Mouse (Mus musculus) small intestine, adult 2 months (tissue): ENCODE data around the gene Fndc3b. TPM values are rescaled to one million over a fixed set of nuclear protein-coding genes. Genes with fewer than 3 reads are reported as not detected.

Experiments used
- H3K27ac ChIP-seq: fragments of 200-500 bp; 2 replicates; pipeline ENCODE4 v1.5.1; 2012; ENCODE audit warnings: low read depth, low read length, control low read depth, inconsistent platforms; ENCODE audit not compliant: insufficient read depth
- H3K27me3 ChIP-seq: fragments of 200-500 bp; 2 replicates; pipeline ENCODE4 v1.6.1; 2012; ENCODE audit warnings: mild to moderate bottlenecking, moderate library complexity, low read length, inconsistent platforms; ENCODE audit not compliant: control insufficient read depth, insufficient read depth
- H3K36me3 ChIP-seq: fragments of 200-500 bp; 2 replicates; pipeline ENCODE4 v1.6.1; 2012; ENCODE audit warnings: mild to moderate bottlenecking, low read length, control low read depth, inconsistent platforms; ENCODE audit not compliant: control insufficient read depth, insufficient read depth
- H3K4me1 ChIP-seq: fragments of 200-500 bp; 2 replicates; pipeline ENCODE4 v1.6.1; 2012; ENCODE audit warnings: low read length, inconsistent platforms, mixed read lengths; ENCODE audit not compliant: control insufficient read depth, insufficient read depth, insufficient read length
- H3K4me3 ChIP-seq: fragments of 200-500 bp; 2 replicates; pipeline ENCODE4 v1.5.1; 2012; ENCODE audit warnings: low read depth, mild to moderate bottlenecking, control low read depth, inconsistent platforms, low read length, moderate library complexity
- CTCF ChIP-seq: fragments of 200-500 bp; IDR thresholded peaks from 2 replicates; pipeline ENCODE4 v1.5.1; 2012; ENCODE audit warnings: low read depth, mild to moderate bottlenecking, control low read depth, inconsistent platforms, low read length, moderate library complexity, mixed read lengths; ENCODE audit not compliant: insufficient replicate concordance, insufficient read length; ENCODE audit errors: extremely low read depth
- POLR2A ChIP-seq: fragments of 200-500 bp; IDR thresholded peaks from 2 replicates; pipeline ENCODE4 v1.6.1; 2012; ENCODE audit warnings: low read depth, mild to moderate bottlenecking, control low read depth, inconsistent platforms, low read length, moderate library complexity
- WGBS: fragments of 180-500 bp; shearing (Covaris S2); methylation state at CpG from one replicate; pipeline ENCODE4 v1.1.7; 2018; 5-methylcytosine and 5-hydroxymethylcytosine counted together
- polyA plus RNA-seq: library from polyadenylated mRNA; depleted of rRNA; stranded (reverse); fragments of >200 nt; gene quantifications from 2 replicates; pipeline ENCODE4 v1.2.3, GENCODE M21; 2012

Gene Fndc3b
- polyA plus RNA-seq, 1 experiment = 6.2 TPM

DNA sequence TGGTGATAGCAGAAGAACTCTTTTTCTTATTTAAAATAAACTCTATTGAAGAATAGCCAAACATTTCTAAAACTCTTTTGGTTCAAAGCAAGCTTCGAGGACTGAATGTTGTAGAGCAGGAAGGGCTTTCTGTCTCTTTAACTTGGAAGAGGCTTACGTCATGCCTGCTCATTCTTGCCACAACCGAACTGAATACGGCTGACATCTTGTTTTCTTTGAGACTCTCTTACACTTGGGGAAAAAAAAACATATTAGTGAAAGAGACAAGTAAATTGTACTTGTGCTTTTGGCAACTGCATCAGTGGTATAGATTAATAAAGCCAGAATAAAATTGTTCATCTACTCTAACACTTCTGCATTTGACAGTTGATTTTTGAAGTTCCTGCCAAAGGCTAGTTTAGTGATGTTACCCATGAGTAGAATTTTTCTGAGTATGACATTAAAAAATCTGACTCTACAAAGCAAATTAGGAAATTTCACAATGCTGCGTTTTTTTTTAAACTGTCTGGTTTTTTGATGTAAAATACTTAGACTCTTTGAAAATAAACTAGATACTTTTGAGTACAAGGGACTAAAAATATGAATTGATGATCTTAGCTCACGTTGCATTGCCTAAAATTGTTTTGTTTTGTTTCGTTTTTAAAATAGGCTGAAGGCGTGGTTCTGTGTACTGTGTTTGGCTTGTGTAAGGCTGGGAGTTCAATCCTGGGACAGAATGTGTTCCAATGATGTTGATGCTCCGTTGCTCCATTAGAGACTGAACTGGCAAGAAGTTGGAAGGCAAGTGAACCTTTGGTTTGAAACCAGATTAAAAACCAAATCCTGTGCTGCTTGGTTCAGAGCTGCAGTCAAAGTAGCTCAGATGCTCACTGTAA lies 32.4 kb upstream of the Fndc3b start:
- peaks cover 2% of the 10 kb centered on the region; the same call in 1 of the 2 replicates for H3K4me1 ChIP-seq
- TF ChIP-seq CTCF = no peak
- no peak for TF ChIP-seq POLR2A
- H3K27ac ChIP-seq = no peak overlapping the region
- H3K4me3 ChIP-seq = no peak overlapping the region
- H3K27me3 ChIP-seq = no peaks in the 10 kb centered on the region
- 77% methylated on average over 9 of the region's 9 CpGs for WGBS
- no peaks in the 10 kb centered on the region for H3K36me3 ChIP-seq

DNA sequence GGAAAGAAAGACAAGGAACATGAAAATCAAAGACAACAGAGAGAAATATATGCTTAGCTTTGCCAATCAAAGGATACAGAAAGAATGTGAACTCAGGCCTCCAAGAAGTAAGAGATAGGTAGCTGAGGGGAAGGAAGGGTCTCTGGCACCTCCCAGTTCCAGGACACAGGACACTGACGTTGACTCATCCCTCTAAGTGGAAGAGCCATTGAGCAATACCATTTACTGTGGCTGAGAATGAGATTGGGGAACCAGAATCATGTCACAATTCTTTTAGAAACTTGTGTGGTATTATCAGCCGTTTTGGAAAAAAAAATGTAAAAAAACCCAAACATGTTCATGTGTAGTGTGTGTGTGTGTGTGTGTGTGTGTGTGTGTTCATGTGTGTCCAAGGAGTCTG lies 31.0 kb upstream of the Fndc3b start:
- Histone ChIP-seq H3K36me3 (no peaks in the 10 kb centered on the region), H3K4me1 (peaks cover 2% of the 10 kb centered on the region; the same call in 1 of the 2 replicates), H3K27me3 (no peaks in the 10 kb centered on the region), H3K4me3 (no peak overlapping the region), H3K27ac (no peak overlapping the region)
- WGBS = 63% methylated on average over 2 of the region's 2 CpGs
- TF ChIP-seq CTCF (no peak), POLR2A (no peak)

DNA sequence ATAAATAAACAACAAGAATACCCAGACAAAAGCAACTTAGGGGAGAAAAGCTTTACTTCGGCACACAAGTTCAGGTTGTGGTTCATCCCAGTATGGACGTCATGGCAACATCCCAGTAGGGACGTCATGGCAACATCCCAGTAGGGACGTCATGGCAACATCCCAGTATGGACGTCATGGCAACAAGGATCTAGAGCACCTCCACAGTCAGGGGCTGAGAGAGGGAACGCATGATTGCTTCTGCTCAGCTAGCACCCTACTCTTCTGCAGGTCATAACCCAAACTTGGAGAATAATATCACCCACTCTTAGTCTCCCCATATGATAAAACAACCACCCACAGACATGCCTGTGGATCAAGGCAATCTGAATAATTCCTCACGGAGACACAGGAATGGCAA lies 29.0 kb upstream of the Fndc3b start:
- Histone ChIP-seq H3K27ac (no peak overlapping the region), H3K4me3 (no peak overlapping the region), H3K27me3 (no peaks in the 10 kb centered on the region), H3K4me1 (peaks cover 2% of the 10 kb centered on the region; the same call in 1 of the 2 replicates), H3K36me3 (no peaks in the 10 kb centered on the region)
- 91% methylated on average over 7 of the region's 7 CpGs for WGBS
- TF ChIP-seq POLR2A = no peak
- TF ChIP-seq CTCF = no peak

DNA sequence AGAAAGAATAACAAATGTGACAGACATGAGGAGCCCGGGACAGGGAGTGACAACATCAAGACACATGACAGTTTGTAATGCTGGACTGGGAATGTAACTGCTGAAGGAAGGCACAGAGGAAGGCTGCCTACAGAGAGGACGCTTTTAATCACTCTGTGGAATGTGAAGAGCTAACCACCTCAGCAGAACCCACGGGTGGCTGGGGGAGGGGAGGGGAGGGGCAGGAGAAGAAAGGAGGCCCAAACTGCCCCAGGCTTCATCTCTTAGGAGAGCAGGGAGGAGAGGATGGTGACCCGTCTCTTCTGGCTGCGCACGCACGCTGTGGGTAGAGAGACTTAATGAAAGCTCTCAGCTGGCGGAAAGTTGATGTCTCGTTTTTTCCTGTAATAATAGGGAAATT lies 25.1 kb upstream of the Fndc3b start:
- Histone ChIP-seq H3K4me3 (no peak overlapping the region), H3K27me3 (no peaks in the 10 kb centered on the region), H3K4me1 (no peaks in the 10 kb centered on the region), H3K36me3 (no peaks in the 10 kb centered on the region), H3K27ac (no peak overlapping the region)
- TF ChIP-seq CTCF = no peak
- TF ChIP-seq POLR2A = no peak
- 72% methylated on average over 9 of the region's 9 CpGs for WGBS

DNA sequence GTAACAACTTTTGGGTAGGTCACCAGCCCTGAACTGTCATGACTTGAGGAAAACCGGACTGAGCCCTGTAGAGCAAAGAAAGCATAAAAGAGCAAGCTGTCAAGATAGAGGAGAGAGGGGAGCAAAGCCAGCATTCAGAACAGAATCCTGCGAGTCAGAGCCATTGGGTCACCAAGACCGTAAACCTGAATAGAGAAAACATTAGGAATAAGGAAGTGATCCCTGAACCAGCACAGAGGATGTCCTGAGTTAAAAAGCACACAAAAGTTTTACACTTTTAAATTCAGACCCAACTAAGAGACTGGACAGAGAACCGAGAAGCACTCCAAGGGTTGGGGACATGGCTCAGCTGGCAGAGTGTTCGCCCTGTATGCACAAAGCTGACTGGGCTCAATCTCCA lies 24.0 kb upstream of the Fndc3b start:
- no peaks in the 10 kb centered on the region for H3K27me3 ChIP-seq
- H3K36me3 ChIP-seq = no peaks in the 10 kb centered on the region
- no peak overlapping the region for H3K27ac ChIP-seq
- TF ChIP-seq POLR2A = no peak
- no peak for TF ChIP-seq CTCF
- 79% methylated on average over 5 of the region's 5 CpGs for WGBS
- H3K4me1 ChIP-seq = 0 out of 2 replicates have a peak, but pooled peaks cover 1% of the 10 kb centered on the region
- no peak overlapping the region for H3K4me3 ChIP-seq

DNA sequence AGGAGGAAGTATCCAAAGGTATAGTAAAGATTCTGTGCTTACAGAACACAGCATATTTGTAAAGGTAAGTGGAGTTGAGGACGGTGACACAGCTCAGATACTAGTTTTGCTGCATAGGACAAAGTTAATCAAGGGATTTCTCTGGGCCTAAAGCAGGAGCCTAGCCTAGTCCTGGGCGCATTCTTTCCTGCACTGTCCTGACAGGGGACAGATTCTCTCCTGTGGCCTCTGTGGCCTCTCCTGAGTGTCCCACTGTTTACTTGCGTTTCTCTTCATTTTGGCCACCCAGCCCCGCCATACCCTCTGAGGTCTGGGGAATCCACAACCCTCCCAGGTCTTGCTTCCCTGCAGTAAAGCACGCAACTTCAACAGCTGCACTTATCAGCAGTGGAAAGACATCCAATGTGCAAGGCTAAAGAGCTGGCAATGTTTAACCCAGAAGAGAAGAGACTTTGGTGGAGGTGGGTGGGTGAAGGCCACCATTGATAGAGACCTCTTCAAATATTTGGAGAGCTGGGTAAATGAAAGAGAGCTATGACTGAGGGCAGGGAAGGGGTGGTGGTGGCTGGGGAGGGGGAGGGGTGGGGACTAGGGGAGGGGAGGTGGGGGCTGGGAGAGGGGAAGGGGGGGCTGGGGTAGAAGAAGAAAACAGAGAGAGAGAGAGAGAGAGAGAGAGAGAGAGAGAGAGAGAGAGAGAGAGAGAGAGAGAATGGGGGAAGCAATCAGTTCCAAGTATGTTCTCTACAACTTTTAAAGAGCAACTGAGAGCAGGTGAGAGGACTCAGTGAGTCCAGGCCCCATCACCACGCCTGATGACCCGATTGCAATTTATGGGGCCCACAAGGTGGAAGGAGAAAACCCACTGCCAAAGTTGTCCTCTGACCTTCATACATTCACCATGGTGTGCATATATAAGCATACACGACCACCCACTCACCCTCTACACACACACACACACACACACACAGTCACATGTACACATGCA lies 18.0 kb upstream of the Fndc3b start:
- H3K36me3 ChIP-seq = no peaks in the 10 kb centered on the region
- no peak overlapping the region for H3K27ac ChIP-seq
- 47% methylated on average over 8 of the region's 8 CpGs for WGBS
- peaks cover 6% of the 10 kb centered on the region; the same call in 1 of the 2 replicates for H3K4me1 ChIP-seq
- TF ChIP-seq CTCF = no peak
- TF ChIP-seq POLR2A = no peak
- no peak overlapping the region for H3K4me3 ChIP-seq
- H3K27me3 ChIP-seq = no peaks in the 10 kb centered on the region
